Mouse (Mus musculus) intestine, embryonic 16.5 days (tissue): Measurements from ENCODE around the gene Tsc22d1. TPM values are rescaled to one million over a fixed set of nuclear protein-coding genes. Genes with fewer than 3 reads are reported as not detected.
A peak's percentile ranks its signal among the peaks of the same experiment; 100 is the strongest.

ENCODE experiments used
- ATAC-seq: fragments of 200-750 bp; cut with Nextera tagmentation; 2 replicates; pipeline ENCODE4 v1.8.0; 2017; ENCODE audit warnings: moderate TSS enrichment, moderate library complexity
- H3K27ac ChIP-seq: fragments of 300-500 bp; sonication (generic); 2 replicates; pipeline ENCODE4 v1.5.1; 2014; ENCODE audit warnings: mild to moderate bottlenecking, low read length
- H3K27me3 ChIP-seq: fragments of 300-500 bp; sonication (generic); replicated peaks from 2 replicates; pipeline ENCODE4 v1.6.1; 2014; ENCODE audit warnings: low read length, control low read depth, mixed read lengths; ENCODE audit not compliant: control insufficient read depth, insufficient read depth
- H3K36me3 ChIP-seq: fragments of 300-500 bp; sonication (generic); 2 replicates; pipeline ENCODE4 v1.6.1; 2014; ENCODE audit warnings: low read length, control low read depth; ENCODE audit not compliant: control insufficient read depth, insufficient read depth
- H3K4me1 ChIP-seq: fragments of 300-500 bp; sonication (generic); 2 replicates; pipeline ENCODE4 v1.6.1; 2014; ENCODE audit warnings: low read length, control low read depth, mixed read lengths; ENCODE audit not compliant: control insufficient read depth, insufficient read depth
- H3K4me2 ChIP-seq: fragments of 300-500 bp; sonication (generic); 2 replicates; pipeline ENCODE4 v1.6.1; 2014; ENCODE audit warnings: low read depth, low read length, control low read depth
- H3K4me3 ChIP-seq: fragments of 300-500 bp; sonication (generic); 2 replicates; pipeline ENCODE4 v1.5.1; 2014; ENCODE audit warnings: mild to moderate bottlenecking, low read length
- H3K9ac ChIP-seq: fragments of 300-500 bp; sonication (generic); 2 replicates; pipeline ENCODE4 v1.6.1; 2014; ENCODE audit warnings: low read depth, low read length
- H3K9me3 ChIP-seq: fragments of 300-500 bp; sonication (generic); 2 replicates; pipeline ENCODE4 v1.6.1; 2016; ENCODE audit warnings: low read length, control low read depth; ENCODE audit not compliant: control insufficient read depth
- WGBS: fragments of 180-500 bp; shearing (Covaris S2); extraction: QIAGEN DNeasy Blood & Tissue Kit; methylation state at CpG from one replicate; pipeline ENCODE4 v1.1.7; 2014; 5-methylcytosine and 5-hydroxymethylcytosine counted together
- polyA plus RNA-seq: library from polyadenylated mRNA; unstranded; fragments of >200 nt; fragmentation: Nextera tagmentation; extraction: Ambion mirVana; gene quantifications from 2 replicates; pipeline ENCODE4 v1.2.1, GENCODE M21; 2015

Tsc22d1 gene
- polyA plus RNA-seq, 1 experiment from 2014 or later, result 424 TPM

- Histone ChIP-seq H3K9ac (no peak overlapping the region), H3K4me1 (peaks cover 28% of the 10 kb centered on the region), H3K4me2 (no peak overlapping the region), H3K36me3 (no peaks in the 10 kb centered on the region), H3K27ac (no peak overlapping the region), H3K27me3 (no peaks in the 10 kb centered on the region), H3K9me3 (no peaks in the 10 kb centered on the region), H3K4me3 (no peak overlapping the region)
- ATAC-seq, result no peak
- 42% methylated on average over 5 of the region's 5 CpGs for WGBS
These were observed 113.9 kb downstream of the Tsc22d1 start for GRCm38 (mm10) chr14:76528641-76529040.

- H3K27me3 ChIP-seq, result no peaks in the 10 kb centered on the region
- 91% methylated on average over 7 of the region's 7 CpGs for WGBS
- H3K9me3 ChIP-seq, result no peaks in the 10 kb centered on the region
- H3K4me2 ChIP-seq, result no peak overlapping the region
- peaks cover 28% of the 10 kb centered on the region for H3K4me1 ChIP-seq
- no peak overlapping the region for H3K9ac ChIP-seq
- no peak overlapping the region for H3K4me3 ChIP-seq
- H3K27ac ChIP-seq, result no peak overlapping the region
- H3K36me3 ChIP-seq, result no peaks in the 10 kb centered on the region
- no peak for ATAC-seq
These were observed 116.4 kb downstream of the Tsc22d1 start for GRCm38 (mm10) chr14:76531027-76531660.

GRCm38 (mm10) chr14:76532257-76533169 is 117.8 kb downstream of the Tsc22d1 start:
- ATAC-seq, result peak; percentile 85
- H3K4me2 ChIP-seq, result peak overlapping the region; percentile 40; the same call in 1 of the 2 replicates
- H3K9me3 ChIP-seq, result no peaks in the 10 kb centered on the region
- no peaks in the 10 kb centered on the region for H3K27me3 ChIP-seq
- H3K36me3 ChIP-seq, result no peaks in the 10 kb centered on the region
- H3K27ac ChIP-seq, result peak overlapping the region; percentile 29; the same call in 1 of the 2 replicates
- peaks cover 31% of the 10 kb centered on the region for H3K4me1 ChIP-seq
- WGBS, result 44% methylated on average over 20 of the region's 20 CpGs
- H3K9ac ChIP-seq, result peak overlapping the region; percentile 26; the same call in 1 of the 2 replicates
- no peak overlapping the region; the same call in 1 of the 2 replicates for H3K4me3 ChIP-seq

DNA sequence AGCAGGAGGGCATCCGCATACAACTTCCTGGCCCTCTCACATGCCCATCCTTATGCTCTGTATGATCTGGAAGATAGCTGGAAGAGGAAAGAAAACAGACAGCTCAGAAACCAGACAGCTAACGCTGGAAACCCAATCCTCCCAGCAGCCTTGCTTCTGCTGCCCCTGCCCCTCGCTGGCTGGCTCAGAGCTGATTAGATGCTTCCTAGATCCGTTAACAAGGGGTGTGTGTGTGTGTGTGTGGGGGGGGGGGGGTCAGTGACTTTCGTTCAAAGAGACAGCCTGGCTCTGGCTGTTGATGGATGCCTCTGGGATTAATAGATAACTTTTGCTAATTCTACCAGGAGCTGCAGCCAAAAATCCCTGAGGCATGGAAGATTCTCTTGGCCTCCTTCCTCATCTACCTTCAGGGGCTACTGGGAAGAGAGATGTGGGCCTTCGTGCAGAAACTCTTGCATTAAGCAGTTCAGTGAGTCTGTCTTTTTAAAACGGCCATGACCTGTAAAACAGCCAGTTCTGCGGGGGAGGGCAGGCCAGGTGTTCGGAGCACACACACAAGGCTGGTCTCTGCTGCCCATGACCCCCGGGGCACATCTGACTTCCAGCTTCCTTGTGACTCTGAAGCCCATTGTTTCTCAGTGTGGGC is 118.5 kb downstream of the Tsc22d1 start:
- Histone ChIP-seq H3K4me2 (peak overlapping the region; percentile 40; the same call in 1 of the 2 replicates), H3K4me3 (no peak overlapping the region; the same call in 1 of the 2 replicates), H3K27ac (peak overlapping the region; percentile 29; the same call in 1 of the 2 replicates), H3K27me3 (no peaks in the 10 kb centered on the region), H3K9ac (peak overlapping the region; percentile 26; the same call in 1 of the 2 replicates), H3K4me1 (peaks cover 24% of the 10 kb centered on the region), H3K9me3 (no peaks in the 10 kb centered on the region), H3K36me3 (no peaks in the 10 kb centered on the region)
- WGBS, result 19% methylated on average over 10 of the region's 10 CpGs
- ATAC-seq, result peak; percentile 53

DNA sequence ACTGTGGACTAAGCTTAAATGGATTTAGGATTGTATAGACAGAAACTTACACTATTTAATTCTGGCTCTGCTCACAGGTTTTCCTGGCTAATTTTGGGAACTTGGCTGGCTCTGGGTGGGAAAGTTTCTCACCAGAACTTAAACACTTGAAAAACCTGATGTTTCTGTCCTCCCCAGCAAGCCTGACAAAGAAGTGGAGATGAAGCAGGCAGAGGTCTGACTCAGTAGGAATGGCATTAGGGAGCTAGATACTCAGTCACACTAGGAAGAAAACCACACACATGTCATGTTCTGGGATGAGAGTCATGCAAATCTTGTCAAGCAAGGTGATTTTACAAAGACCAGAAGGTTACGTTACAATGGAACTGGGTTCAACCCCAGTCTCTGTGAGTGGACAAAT is 120.3 kb downstream of the Tsc22d1 start:
- Histone ChIP-seq H3K27ac (no peak overlapping the region), H3K4me2 (no peak overlapping the region), H3K4me3 (no peak overlapping the region), H3K36me3 (no peaks in the 10 kb centered on the region), H3K4me1 (peaks cover 18% of the 10 kb centered on the region), H3K9ac (no peak overlapping the region), H3K9me3 (no peaks in the 10 kb centered on the region), H3K27me3 (no peaks in the 10 kb centered on the region)
- 75% methylated on average over 1 of the region's 1 CpGs for WGBS
- no peak for ATAC-seq

DNA sequence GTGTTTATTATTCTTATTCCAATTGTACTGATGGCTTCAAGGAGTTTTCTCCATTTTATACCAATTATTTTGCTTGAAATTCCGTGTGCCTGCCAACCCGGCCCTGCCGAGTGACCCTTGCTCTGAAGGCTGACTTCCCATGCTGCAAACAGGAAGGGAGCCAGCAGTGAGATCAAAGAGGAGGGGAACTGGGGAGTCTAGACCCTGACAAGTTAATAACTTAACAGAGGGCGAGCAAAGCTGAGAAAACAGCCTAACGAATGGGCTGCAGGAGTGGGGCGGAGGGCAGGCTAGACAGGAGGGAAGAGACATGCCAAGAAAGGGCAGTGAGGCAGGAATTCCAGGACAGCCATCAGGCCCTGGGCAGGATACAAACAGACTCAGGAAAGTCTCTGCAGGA is 122.2 kb downstream of the Tsc22d1 start:
- H3K4me3 ChIP-seq, result no peak overlapping the region
- no peaks in the 10 kb centered on the region for H3K36me3 ChIP-seq
- no peaks in the 10 kb centered on the region for H3K27me3 ChIP-seq
- 18% methylated on average over 6 of the region's 6 CpGs for WGBS
- H3K9ac ChIP-seq, result peak overlapping the region; percentile 9; the same call in 1 of the 2 replicates
- no peak overlapping the region for H3K4me2 ChIP-seq
- peaks cover 18% of the 10 kb centered on the region for H3K4me1 ChIP-seq
- H3K27ac ChIP-seq, result no peak overlapping the region
- ATAC-seq, result peak; percentile 16; the same call in 1 of the 2 replicates
- no peaks in the 10 kb centered on the region for H3K9me3 ChIP-seq

DNA sequence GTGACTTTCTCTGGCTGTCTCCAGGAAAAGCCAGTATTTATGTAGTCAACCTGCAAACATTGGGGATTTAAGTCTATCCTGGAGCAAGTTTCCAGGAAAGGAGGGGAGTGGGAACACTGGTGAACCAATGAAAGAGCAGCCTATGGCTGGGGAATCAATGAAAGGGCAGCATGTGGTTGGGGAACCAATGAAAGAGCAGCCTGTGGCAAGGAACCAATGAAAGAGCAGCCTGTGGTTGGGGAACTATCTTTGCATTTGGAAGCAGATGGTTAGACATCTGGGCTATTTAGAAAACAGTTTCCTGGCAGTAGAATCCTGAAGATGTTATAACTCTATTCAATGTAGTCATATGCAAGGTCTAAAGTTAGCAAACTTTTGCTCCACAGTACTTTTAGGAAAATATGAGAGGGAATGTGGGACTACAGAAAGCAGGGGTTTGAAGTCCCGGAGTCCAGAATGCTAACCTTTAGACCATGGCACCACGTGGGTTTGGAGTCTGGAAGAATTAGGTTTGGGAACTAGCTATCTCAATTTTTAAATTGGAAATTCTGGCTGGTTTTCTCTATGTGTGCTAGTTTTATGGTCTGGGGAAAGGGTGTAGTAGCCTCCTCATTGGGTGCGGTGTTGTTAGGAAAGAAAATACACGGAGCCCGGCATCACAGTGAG is 125.4 kb downstream of the Tsc22d1 start:
- WGBS, result 86% methylated on average over 5 of the region's 5 CpGs
- Histone ChIP-seq H3K27me3 (no peaks in the 10 kb centered on the region), H3K4me3 (no peak overlapping the region), H3K9ac (no peak overlapping the region), H3K27ac (no peak overlapping the region), H3K4me2 (no peak overlapping the region), H3K36me3 (no peaks in the 10 kb centered on the region), H3K4me1 (peaks cover 7% of the 10 kb centered on the region), H3K9me3 (no peaks in the 10 kb centered on the region)
- ATAC-seq, result no peak

- Histone ChIP-seq H3K4me3 (no peak overlapping the region), H3K27me3 (no peaks in the 10 kb centered on the region), H3K27ac (no peak overlapping the region), H3K9ac (no peak overlapping the region), H3K4me1 (peaks cover 7% of the 10 kb centered on the region), H3K4me2 (no peak overlapping the region), H3K9me3 (no peaks in the 10 kb centered on the region), H3K36me3 (no peaks in the 10 kb centered on the region)
- ATAC-seq, result no peak
- 46% methylated on average over 2 of the region's 2 CpGs for WGBS
These were observed 126.6 kb downstream of the Tsc22d1 start for GRCm38 (mm10) chr14:76541341-76541740.
